Mouse (Mus musculus) liver, embryonic 16.5 days (tissue): ENCODE results near the gene Cdc34b. TPM values are rescaled to one million over a fixed set of nuclear protein-coding genes. Genes with fewer than 3 reads are reported as not detected.

ENCODE experiments used
- polyA plus RNA-seq: library from polyadenylated mRNA; unstranded; fragments of >200 nt; fragmentation: Nextera tagmentation; extraction: Ambion mirVana; gene quantifications from 2 replicates; pipeline ENCODE4 v1.2.1, GENCODE M21; 2015

Cdc34b gene
- polyA plus RNA-seq, 1 experiment from 2014 or later, result not detected

Other genes starting within 250 kb of the Cdc34b start
- gene Epn3, start 241.8 kb upstream of the Cdc34b start, polyA plus RNA-seq, result 0.08 TPM in 1 of 2 replicates, not detected in the other
- gene Mycbpap, start 220.0 kb upstream of the Cdc34b start, polyA plus RNA-seq, result 0.30 TPM in 1 of 2 replicates, not detected in the other
- gene Rsad1, start 192.5 kb upstream of the Cdc34b start, polyA plus RNA-seq, result 1.0 and 1.3 TPM in 2 replicates
- gene Chad, start 176.7 kb upstream of the Cdc34b start, polyA plus RNA-seq, result 0.05 and 0.08 TPM in 2 replicates
- gene Acsf2, start 139.9 kb upstream of the Cdc34b start, polyA plus RNA-seq, result 1.4 and 1.5 TPM in 2 replicates
- gene Lrrc59, start 112.0 kb upstream of the Cdc34b start, polyA plus RNA-seq, result 78.4 and 82.0 TPM in 2 replicates
- 55.7 and 56.6 TPM in 2 replicates for gene Mrpl27, start 88.0 kb upstream of the Cdc34b start, polyA plus RNA-seq
- 10.4 and 11.6 TPM in 2 replicates for gene Eme1, start 87.8 kb upstream of the Cdc34b start, polyA plus RNA-seq
- gene Xylt2, start 64.3 kb upstream of the Cdc34b start, polyA plus RNA-seq, result 1.9 and 2.6 TPM in 2 replicates
- not detected in 2 replicates for gene Gm11541, start 37.3 kb upstream of the Cdc34b start, polyA plus RNA-seq
- gene Tmem92, start 40.9 kb downstream of the Cdc34b start, polyA plus RNA-seq, result not detected in 2 replicates
- 65.0 and 89.1 TPM in 2 replicates for gene Col1a1, start 194.4 kb downstream of the Cdc34b start, polyA plus RNA-seq
- gene Hils1, start 225.8 kb downstream of the Cdc34b start, polyA plus RNA-seq, result not detected in 2 replicates
- gene Sgca, start 234.5 kb downstream of the Cdc34b start, polyA plus RNA-seq, result 0.86 and 0.96 TPM in 2 replicates
- gene Ppp1r9b, start 249.3 kb downstream of the Cdc34b start, polyA plus RNA-seq, result 7.1 and 7.6 TPM in 2 replicates